Mouse (Mus musculus) myocyte (in vitro differentiated cells): ENCODE measurements around the gene Arhgap21. TPM values are rescaled to one million over a fixed set of nuclear protein-coding genes. Genes with fewer than 3 reads are reported as not detected.

Experiments
- H3K27me3 ChIP-seq: one replicate; pipeline ENCODE4 v1.6.1; 2011; ENCODE audit not compliant: control insufficient read depth, insufficient read depth, insufficient read length
- H3K36me3 ChIP-seq: one replicate; pipeline ENCODE4 v1.6.1; 2011; ENCODE audit not compliant: control insufficient read depth, insufficient read depth
- H3K4me2 ChIP-seq: one replicate; pipeline ENCODE4 v1.6.1; 2011; ENCODE audit warnings: low read depth, control low read depth
- H3K4me3 ChIP-seq: one replicate; pipeline ENCODE4 v1.5.1; 2011; ENCODE audit warnings: mild to moderate bottlenecking, control low read depth, moderate library complexity
- H3K79me2 ChIP-seq: one replicate; pipeline ENCODE4 v1.6.1; 2011; ENCODE audit not compliant: control insufficient read depth, insufficient read depth
- H3ac ChIP-seq: one replicate; pipeline ENCODE4 v1.6.1; 2011; ENCODE audit not compliant: control insufficient read depth, insufficient read length
- CEBPB ChIP-seq: IDR thresholded peaks from 2 replicates; pipeline ENCODE4 v1.6.1; 2011; ENCODE audit warnings: mild to moderate bottlenecking, moderate library complexity; ENCODE audit not compliant: poor library complexity, insufficient read depth, severe bottlenecking
- E2F4 ChIP-seq: IDR thresholded peaks from one replicate; pipeline ENCODE4 v1.6.1; 2011; ENCODE audit warnings: mild to moderate bottlenecking, control low read depth, moderate library complexity; ENCODE audit not compliant: insufficient read depth
- MAX ChIP-seq: IDR thresholded peaks from one replicate; pipeline ENCODE4 v1.6.1; 2011; ENCODE audit warnings: low read depth, mild to moderate bottlenecking, control low read depth
- MYOD1 ChIP-seq, 3 experiments: IDR thresholded peaks; one replicate each; pipeline ENCODE4 v1.6.1; 2011; ENCODE audit warnings: control low read depth in 2 of 3, low read depth in 2 of 3, mild to moderate bottlenecking in 2 of 3, moderate library complexity in 1 of 3; ENCODE audit not compliant: insufficient read length in 2 of 3, control insufficient read depth in 1 of 3
- MYOG ChIP-seq, 3 experiments: IDR thresholded peaks; one replicate each; pipeline ENCODE4 v1.6.1; 2011; ENCODE audit warnings: control low read depth in 2 of 3, low read depth in 2 of 3, mild to moderate bottlenecking in 2 of 3; ENCODE audit not compliant: insufficient read length in 2 of 3, control insufficient read depth in 1 of 3, insufficient read depth in 1 of 3
- POLR2A ChIP-seq: IDR thresholded peaks from one replicate; pipeline ENCODE4 v1.6.1; 2011; ENCODE audit warnings: low read depth, mild to moderate bottlenecking, control low read depth, moderate library complexity; ENCODE audit not compliant: insufficient read length
- POLR2AphosphoS2 ChIP-seq: IDR thresholded peaks from one replicate; pipeline ENCODE4 v1.6.1; 2011; ENCODE audit warnings: low read depth, control low read depth; ENCODE audit not compliant: insufficient read length
- REST ChIP-seq: IDR thresholded peaks from one replicate; pipeline ENCODE4 v1.6.1; 2011; ENCODE audit warnings: mild to moderate bottlenecking, control low read depth, moderate library complexity; ENCODE audit not compliant: insufficient read depth, insufficient read length
- SRF ChIP-seq: IDR thresholded peaks from one replicate; pipeline ENCODE4 v1.6.1; 2011; ENCODE audit warnings: low read depth; ENCODE audit not compliant: control insufficient read depth, insufficient read length
- TCF12 ChIP-seq: IDR thresholded peaks from one replicate; pipeline ENCODE4 v1.6.1; 2011; ENCODE audit warnings: mild to moderate bottlenecking, control low read depth; ENCODE audit not compliant: poor library complexity, insufficient read depth, severe bottlenecking
- TCF3 ChIP-seq: IDR thresholded peaks from one replicate; pipeline ENCODE4 v1.6.1; 2011; ENCODE audit warnings: low read depth, control low read depth; ENCODE audit not compliant: insufficient read length
- USF1 ChIP-seq: IDR thresholded peaks from one replicate; pipeline ENCODE4 v1.6.1; 2011; ENCODE audit warnings: low read depth, mild to moderate bottlenecking, control low read depth, moderate library complexity
- polyA plus RNA-seq: library from polyadenylated mRNA; unstranded; fragments of >200 nt; fragmentation: generic; extraction: Trizol; gene quantifications from one replicate; pipeline ENCODE4 v1.2.1, GENCODE M21; 2012; ENCODE audit warnings: missing spikeins

Gene Arhgap21
- polyA plus RNA-seq, 1 experiment = 18.0 TPM

GRCm38 (mm10) chr2:20990907-20991306 lies 22.2 kb upstream of the Arhgap21 start:
- TF ChIP-seq USF1 = no peak
- TF ChIP-seq POLR2A = no peak
- no peak for TF ChIP-seq MYOG (IDR thresholded peaks at IDR 0.05; ENCODE audit: control insufficient read depth in 1 of 3, insufficient read depth in 1 of 3, insufficient read length in 2 of 3, low read depth in 2 of 3)
- no peak for TF ChIP-seq SRF
- no peak for TF ChIP-seq TCF12
- TF ChIP-seq CEBPB = no peak
- no peak for TF ChIP-seq TCF3
- no peak for TF ChIP-seq REST
- no peak for TF ChIP-seq POLR2AphosphoS2
- TF ChIP-seq MYOD1 (IDR thresholded peaks at IDR 0.05; ENCODE audit: control insufficient read depth in 1 of 3, insufficient read length in 2 of 3, low read depth in 2 of 3) = no peak
- TF ChIP-seq E2F4 = no peak
- TF ChIP-seq MAX = no peak
- Histone ChIP-seq H3K27me3 (no peaks in the 10 kb centered on the region), H3K4me3 (no peak overlapping the region), H3K36me3 (no peaks in the 10 kb centered on the region), H3K79me2 (no peaks in the 10 kb centered on the region), H3ac (no peak overlapping the region), H3K4me2 (no peak overlapping the region)

- Histone ChIP-seq H3K27me3 (no peaks in the 10 kb centered on the region), H3K79me2 (no peaks in the 10 kb centered on the region), H3ac (no peak overlapping the region), H3K36me3 (no peaks in the 10 kb centered on the region), H3K4me2 (no peak overlapping the region), H3K4me3 (no peak overlapping the region)
- TF ChIP-seq TCF3 (no peak), POLR2AphosphoS2 (no peak), MYOG (IDR thresholded peaks at IDR 0.05; ENCODE audit: control insufficient read depth in 1 of 3, insufficient read depth in 1 of 3, insufficient read length in 2 of 3, low read depth in 2 of 3) (no peak), E2F4 (no peak)
These were observed 21.4 kb upstream of the Arhgap21 start for GRCm38 (mm10) chr2:20990056-20990455.

GRCm38 (mm10) chr2:20987822-20988221 lies 19.1 kb upstream of the Arhgap21 start:
- H3ac ChIP-seq = no peak overlapping the region
- no peaks in the 10 kb centered on the region for H3K36me3 ChIP-seq
- no peaks in the 10 kb centered on the region for H3K79me2 ChIP-seq
- H3K4me2 ChIP-seq = no peak overlapping the region
- no peak for TF ChIP-seq POLR2AphosphoS2
- no peak for TF ChIP-seq TCF12
- TF ChIP-seq POLR2A = no peak
- no peak for TF ChIP-seq CEBPB
- no peak for TF ChIP-seq REST
- no peak for TF ChIP-seq MYOG (IDR thresholded peaks at IDR 0.05; ENCODE audit: control insufficient read depth in 1 of 3, insufficient read depth in 1 of 3, insufficient read length in 2 of 3, low read depth in 2 of 3)
- no peak for TF ChIP-seq E2F4
- no peak for TF ChIP-seq MYOD1 (IDR thresholded peaks at IDR 0.05; ENCODE audit: control insufficient read depth in 1 of 3, insufficient read length in 2 of 3, low read depth in 2 of 3)
- TF ChIP-seq SRF = no peak
- no peak for TF ChIP-seq USF1
- no peak for TF ChIP-seq TCF3
- no peak for TF ChIP-seq MAX
- no peak overlapping the region for H3K4me3 ChIP-seq
- no peaks in the 10 kb centered on the region for H3K27me3 ChIP-seq

GRCm38 (mm10) chr2:20978726-20979125 lies 10.0 kb upstream of the Arhgap21 start:
- no peaks in the 10 kb centered on the region for H3K36me3 ChIP-seq
- no peaks in the 10 kb centered on the region for H3K79me2 ChIP-seq
- no peaks in the 10 kb centered on the region for H3K27me3 ChIP-seq
- TF ChIP-seq POLR2AphosphoS2 = no peak
- no peak for TF ChIP-seq TCF3
- no peak overlapping the region for H3K4me3 ChIP-seq
- no peak overlapping the region for H3ac ChIP-seq
- no peak overlapping the region for H3K4me2 ChIP-seq

GRCm38 (mm10) chr2:20977051-20977450 lies 8.4 kb upstream of the Arhgap21 start:
- Histone ChIP-seq H3K4me2 (no peak overlapping the region), H3K27me3 (no peaks in the 10 kb centered on the region), H3K4me3 (no peak overlapping the region), H3K79me2 (no peaks in the 10 kb centered on the region), H3ac (no peak overlapping the region), H3K36me3 (no peaks in the 10 kb centered on the region)
- TF ChIP-seq USF1 (peak; percentile 53), REST (no peak)

- no peak for TF ChIP-seq TCF3
- no peak for TF ChIP-seq MYOD1 (IDR thresholded peaks at IDR 0.05; ENCODE audit: control insufficient read depth in 1 of 3, insufficient read length in 2 of 3, low read depth in 2 of 3)
- no peak for TF ChIP-seq POLR2AphosphoS2
- no peak for TF ChIP-seq E2F4
- no peaks in the 10 kb centered on the region for H3K79me2 ChIP-seq
- H3K27me3 ChIP-seq = no peaks in the 10 kb centered on the region
- H3K4me3 ChIP-seq = no peak overlapping the region
- H3K36me3 ChIP-seq = no peaks in the 10 kb centered on the region
- no peak overlapping the region for H3K4me2 ChIP-seq
- H3ac ChIP-seq = no peak overlapping the region
These were observed 4.8 kb upstream of the Arhgap21 start for GRCm38 (mm10) chr2:20973513-20973912.
